Mouse (Mus musculus) midbrain, embryonic 12.5 days (tissue): ENCODE measurements at regions not wholly inside any gene's neighbourhood (a gene's known extent, or its start where the extent isn't known, plus 50 kb on each side); places are given as distances from the start of the nearest gene placed in this dataset.

Experiments
- ATAC-seq: fragments of 200-750 bp; cut with Nextera tagmentation; 2 replicates; pipeline ENCODE4 v1.8.0; 2017; ENCODE audit warnings: low read depth, moderate TSS enrichment, moderate library complexity; ENCODE audit not compliant: low FRiP score
- H3K27ac ChIP-seq: fragments of 300-500 bp; sonication (generic); replicated peaks from 2 replicates; pipeline ENCODE4 v1.5.1; 2016; ENCODE audit warnings: mild to moderate bottlenecking
- H3K27me3 ChIP-seq: fragments of 300-500 bp; sonication (generic); 2 replicates; pipeline ENCODE4 v1.6.1; 2016; ENCODE audit warnings: mild to moderate bottlenecking
- H3K36me3 ChIP-seq: fragments of 300-500 bp; sonication (generic); 2 replicates; pipeline ENCODE4 v1.6.1; 2016
- H3K4me1 ChIP-seq: fragments of 300-500 bp; sonication (generic); 2 replicates; pipeline ENCODE4 v1.6.1; 2016
- H3K4me2 ChIP-seq: fragments of 300-500 bp; sonication (generic); replicated peaks from 2 replicates; pipeline ENCODE4 v1.6.1; 2016; ENCODE audit warnings: mild to moderate bottlenecking, moderate library complexity
- H3K4me3 ChIP-seq: fragments of 300-500 bp; sonication (generic); 2 replicates; pipeline ENCODE4 v1.5.1; 2016; ENCODE audit warnings: mild to moderate bottlenecking
- H3K9ac ChIP-seq: fragments of 300-500 bp; sonication (generic); replicated peaks from 2 replicates; pipeline ENCODE4 v1.6.1; 2016; ENCODE audit warnings: mild to moderate bottlenecking, moderate library complexity
- H3K9me3 ChIP-seq: fragments of 300-500 bp; sonication (generic); 2 replicates; pipeline ENCODE4 v1.6.1; 2016; ENCODE audit warnings: mild to moderate bottlenecking
- WGBS: fragments of 180-500 bp; shearing (Covaris S2); methylation state at CpG from one replicate; pipeline ENCODE4 v1.1.7; 2016; 5-methylcytosine and 5-hydroxymethylcytosine counted together

GRCm38 (mm10) chr6:17201916-17202636 lies 78.9 kb upstream of the Cav2 start:
- no peak overlapping the region for H3K9ac ChIP-seq
- ATAC-seq, result no peak
- WGBS, result 89% methylated on average over 6 of the region's 6 CpGs

GRCm38 (mm10) chr6:17203302-17203701 lies 77.7 kb upstream of the Cav2 start:
- Histone ChIP-seq H3K9ac (no peak overlapping the region), H3K36me3 (no peaks in the 10 kb centered on the region), H3K4me3 (no peak overlapping the region), H3K4me1 (0 out of 2 replicates have a peak, but pooled peaks cover 4% of the 10 kb centered on the region), H3K9me3 (no peaks in the 10 kb centered on the region), H3K4me2 (no peak overlapping the region), H3K27me3 (no peaks in the 10 kb centered on the region), H3K27ac (no peak overlapping the region)
- ATAC-seq, result no peak
- 95% methylated on average over 5 of the region's 5 CpGs for WGBS

More at GRCm38 (mm10) chr6:17201916-17202636, 78.9 kb upstream of the Cav2 start:
- no peaks in the 10 kb centered on the region for H3K27me3 ChIP-seq
- no peak overlapping the region for H3K4me3 ChIP-seq
- H3K36me3 ChIP-seq, result no peaks in the 10 kb centered on the region
- H3K4me2 ChIP-seq, result no peak overlapping the region
- H3K9me3 ChIP-seq, result no peaks in the 10 kb centered on the region
- no peak overlapping the region for H3K27ac ChIP-seq
- 0 out of 2 replicates have a peak, but pooled peaks cover 4% of the 10 kb centered on the region for H3K4me1 ChIP-seq

DNA sequence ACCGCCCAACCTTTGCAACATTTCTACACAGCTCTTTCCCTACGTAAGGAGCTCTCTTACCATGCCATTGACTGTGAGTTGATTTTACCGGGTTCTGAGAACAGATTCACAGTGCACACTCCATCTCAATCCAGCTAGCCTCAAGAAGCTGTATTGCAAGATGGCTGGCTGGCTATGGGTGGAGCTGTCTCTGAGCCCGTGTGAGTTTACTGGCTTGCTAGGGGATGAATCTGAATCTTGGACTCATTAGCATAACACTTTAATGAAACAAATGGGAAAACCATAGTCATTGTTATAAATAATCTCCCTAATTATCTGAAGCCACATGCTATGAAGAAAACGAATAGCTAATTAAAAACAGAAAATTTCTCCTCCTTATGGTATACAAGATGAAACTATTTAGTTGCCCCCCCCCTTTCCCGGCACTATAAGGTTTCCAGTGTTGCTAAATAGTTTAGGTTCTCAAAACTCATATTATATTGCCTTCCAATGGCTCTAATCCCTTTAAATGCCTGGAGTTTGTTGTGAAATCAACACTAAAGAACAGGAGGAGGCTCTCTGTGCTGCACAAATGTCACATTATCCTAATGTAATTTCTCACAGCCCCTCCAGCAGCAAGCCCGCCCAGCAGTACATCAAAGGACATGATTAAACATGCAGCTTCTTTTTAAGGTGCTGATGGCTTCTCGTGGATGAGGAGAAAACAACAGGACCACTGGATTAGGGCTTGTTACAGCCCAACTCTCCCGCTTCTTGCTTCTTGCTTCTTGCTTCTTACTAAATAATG lies 76.9 kb upstream of the Cav2 start:
- Histone ChIP-seq H3K4me2 (no peak overlapping the region), H3K4me1 (0 out of 2 replicates have a peak, but pooled peaks cover 4% of the 10 kb centered on the region), H3K27me3 (no peaks in the 10 kb centered on the region), H3K36me3 (no peaks in the 10 kb centered on the region), H3K9ac (no peak overlapping the region), H3K27ac (no peak overlapping the region), H3K9me3 (no peaks in the 10 kb centered on the region), H3K4me3 (no peak overlapping the region)
- WGBS, result 47% methylated on average over 9 of the region's 9 CpGs
- ATAC-seq, result 0 out of 2 replicates have a peak, but pooled peaks have one; percentile 6

GRCm38 (mm10) chr6:17206932-17207331 lies 74.1 kb upstream of the Cav2 start:
- H3K36me3 ChIP-seq, result no peaks in the 10 kb centered on the region
- H3K4me2 ChIP-seq, result no peak overlapping the region
- no peak overlapping the region for H3K4me3 ChIP-seq
- no peak overlapping the region for H3K27ac ChIP-seq
- ATAC-seq, result no peak
- H3K4me1 ChIP-seq, result 0 out of 2 replicates have a peak, but pooled peaks cover 4% of the 10 kb centered on the region
- H3K9me3 ChIP-seq, result no peaks in the 10 kb centered on the region
- no peaks in the 10 kb centered on the region for H3K27me3 ChIP-seq
- no peak overlapping the region for H3K9ac ChIP-seq
- 96% methylated on average over 3 of the region's 3 CpGs for WGBS

DNA sequence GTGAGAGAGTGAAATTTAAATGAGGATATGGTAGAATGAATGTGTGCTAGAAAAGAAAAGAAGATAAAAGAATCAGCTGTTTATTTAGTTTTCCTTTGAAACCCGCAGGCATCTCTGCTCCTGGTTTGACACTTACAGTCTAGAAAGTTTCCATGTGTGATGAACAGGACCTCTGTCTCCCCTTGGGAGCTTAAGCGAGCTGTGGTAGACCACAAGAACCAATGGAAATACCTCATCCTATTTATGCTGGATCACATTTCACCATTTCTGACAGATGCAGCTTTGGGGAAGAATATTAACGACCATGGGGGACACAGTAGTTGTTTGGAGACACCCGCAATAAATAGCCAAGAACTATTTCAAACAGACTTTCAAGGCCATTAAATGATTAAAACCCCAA lies 71.2 kb upstream of the Cav2 start:
- 72% methylated on average over 4 of the region's 4 CpGs for WGBS
- H3K27ac ChIP-seq, result no peak overlapping the region
- H3K36me3 ChIP-seq, result no peaks in the 10 kb centered on the region
- H3K4me1 ChIP-seq, result no peaks in the 10 kb centered on the region
- no peaks in the 10 kb centered on the region for H3K27me3 ChIP-seq
- H3K9ac ChIP-seq, result no peak overlapping the region
- H3K4me2 ChIP-seq, result no peak overlapping the region
- ATAC-seq, result no peak
- H3K4me3 ChIP-seq, result no peak overlapping the region
- no peaks in the 10 kb centered on the region for H3K9me3 ChIP-seq

- 68% methylated on average over 5 of the region's 5 CpGs for WGBS
- Histone ChIP-seq H3K36me3 (no peaks in the 10 kb centered on the region), H3K4me3 (no peak overlapping the region), H3K27ac (no peak overlapping the region), H3K9ac (no peak overlapping the region), H3K4me1 (no peaks in the 10 kb centered on the region), H3K27me3 (no peaks in the 10 kb centered on the region), H3K9me3 (no peaks in the 10 kb centered on the region), H3K4me2 (no peak overlapping the region)
- ATAC-seq, result no peak
These were observed 69.6 kb upstream of the Cav2 start for GRCm38 (mm10) chr6:17211346-17211745.

- no peaks in the 10 kb centered on the region for H3K36me3 ChIP-seq
- no peaks in the 10 kb centered on the region for H3K9me3 ChIP-seq
- no peak overlapping the region for H3K9ac ChIP-seq
- H3K4me2 ChIP-seq, result no peak overlapping the region
- H3K4me3 ChIP-seq, result no peak overlapping the region
- no peaks in the 10 kb centered on the region for H3K27me3 ChIP-seq
- no peak overlapping the region for H3K27ac ChIP-seq
- no peak for ATAC-seq
- WGBS, result 56% methylated on average over 9 of the region's 9 CpGs
- no peaks in the 10 kb centered on the region for H3K4me1 ChIP-seq
These were observed 66.2 kb upstream of the Cav2 start for GRCm38 (mm10) chr6:17214774-17215173.

- Histone ChIP-seq H3K4me1 (no peaks in the 10 kb centered on the region), H3K4me3 (no peak overlapping the region), H3K27me3 (no peaks in the 10 kb centered on the region), H3K36me3 (no peaks in the 10 kb centered on the region), H3K4me2 (no peak overlapping the region), H3K9ac (no peak overlapping the region), H3K27ac (no peak overlapping the region), H3K9me3 (no peaks in the 10 kb centered on the region)
- 87% methylated on average over 1 of the region's 1 CpGs for WGBS
- ATAC-seq, result no peak
These were observed 64.5 kb upstream of the Cav2 start for GRCm38 (mm10) chr6:17216442-17216841.

- no peak for ATAC-seq
- H3K4me1 ChIP-seq, result no peaks in the 10 kb centered on the region
- no peak overlapping the region for H3K4me3 ChIP-seq
- H3K36me3 ChIP-seq, result no peaks in the 10 kb centered on the region
- H3K27me3 ChIP-seq, result no peaks in the 10 kb centered on the region
- 83% methylated on average over 2 of the region's 2 CpGs for WGBS
- no peak overlapping the region for H3K9ac ChIP-seq
- H3K4me2 ChIP-seq, result no peak overlapping the region
- no peak overlapping the region for H3K27ac ChIP-seq
- no peaks in the 10 kb centered on the region for H3K9me3 ChIP-seq
These were observed 57.2 kb upstream of the Cav2 start for GRCm38 (mm10) chr6:17223744-17224143.

- H3K4me3 ChIP-seq, result no peak overlapping the region
- ATAC-seq, result no peak
- no peaks in the 10 kb centered on the region for H3K27me3 ChIP-seq
- H3K9ac ChIP-seq, result no peak overlapping the region
- H3K4me1 ChIP-seq, result no peaks in the 10 kb centered on the region
- no peaks in the 10 kb centered on the region for H3K9me3 ChIP-seq
- H3K27ac ChIP-seq, result no peak overlapping the region
- no peak overlapping the region for H3K4me2 ChIP-seq
- 88% methylated on average over 5 of the region's 5 CpGs for WGBS
- H3K36me3 ChIP-seq, result no peaks in the 10 kb centered on the region
These were observed 56.1 kb upstream of the Cav2 start for GRCm38 (mm10) chr6:17224852-17225251.

- no peaks in the 10 kb centered on the region for H3K27me3 ChIP-seq
- ATAC-seq, result no peak
- H3K4me2 ChIP-seq, result no peak overlapping the region
- H3K9ac ChIP-seq, result no peak overlapping the region
- H3K36me3 ChIP-seq, result no peaks in the 10 kb centered on the region
- H3K4me1 ChIP-seq, result no peaks in the 10 kb centered on the region
- WGBS, result 89% methylated on average over 6 of the region's 6 CpGs
- H3K9me3 ChIP-seq, result no peaks in the 10 kb centered on the region
- no peak overlapping the region for H3K27ac ChIP-seq
- no peak overlapping the region for H3K4me3 ChIP-seq
These were observed 54.5 kb upstream of the Cav2 start for GRCm38 (mm10) chr6:17226483-17226882.
